Mouse (Mus musculus) forebrain, embryonic 13.5 days (tissue): ENCODE results near the gene Riox2. TPM values are rescaled to one million over a fixed set of nuclear protein-coding genes. Genes with fewer than 3 reads are reported as not detected.

Experiments
- ATAC-seq: fragments of 200-750 bp; cut with Nextera tagmentation; 2 replicates; pipeline ENCODE4 v1.8.0; 2017
- H3K27ac ChIP-seq: fragments of 300-500 bp; sonication (generic); 2 replicates; pipeline ENCODE4 v1.5.1; 2015; ENCODE audit warnings: inconsistent platforms, mild to moderate bottlenecking, moderate library complexity
- H3K27me3 ChIP-seq: fragments of 300-500 bp; sonication (generic); 2 replicates; pipeline ENCODE4 v1.6.1; 2015; ENCODE audit warnings: mild to moderate bottlenecking, inconsistent platforms
- H3K36me3 ChIP-seq: fragments of 300-500 bp; sonication (generic); 2 replicates; pipeline ENCODE4 v1.6.1; 2015; ENCODE audit warnings: mild to moderate bottlenecking, inconsistent platforms; ENCODE audit not compliant: poor library complexity, severe bottlenecking
- H3K4me1 ChIP-seq: fragments of 300-500 bp; sonication (generic); 2 replicates; pipeline ENCODE4 v1.6.1; 2015; ENCODE audit warnings: inconsistent platforms
- H3K4me2 ChIP-seq: fragments of 300-500 bp; sonication (generic); 2 replicates; pipeline ENCODE4 v1.6.1; 2015; ENCODE audit warnings: inconsistent platforms, mild to moderate bottlenecking, moderate library complexity
- H3K4me3 ChIP-seq: fragments of 300-500 bp; sonication (generic); 2 replicates; pipeline ENCODE4 v1.5.1; 2015; ENCODE audit warnings: mild to moderate bottlenecking, inconsistent platforms
- H3K9ac ChIP-seq: fragments of 300-500 bp; sonication (generic); 2 replicates; pipeline ENCODE4 v1.6.1; 2015; ENCODE audit warnings: mild to moderate bottlenecking, inconsistent platforms
- H3K9me3 ChIP-seq: fragments of 300-500 bp; sonication (generic); replicated peaks from 2 replicates; pipeline ENCODE4 v1.6.1; 2016; ENCODE audit warnings: inconsistent platforms
- WGBS: fragments of 180-500 bp; shearing (Covaris S2); methylation state at CpG from one replicate; pipeline ENCODE4 v1.1.7; 2015; 5-methylcytosine and 5-hydroxymethylcytosine counted together
- polyA plus RNA-seq: library from polyadenylated mRNA; unstranded; fragments of >200 nt; fragmentation: Nextera tagmentation; extraction: Ambion mirVana; gene quantifications from 2 replicates; pipeline ENCODE4 v1.2.1, GENCODE M21; 2015

Riox2 gene
- polyA plus RNA-seq, 1 experiment from 2014 or later: 15.4 TPM

DNA sequence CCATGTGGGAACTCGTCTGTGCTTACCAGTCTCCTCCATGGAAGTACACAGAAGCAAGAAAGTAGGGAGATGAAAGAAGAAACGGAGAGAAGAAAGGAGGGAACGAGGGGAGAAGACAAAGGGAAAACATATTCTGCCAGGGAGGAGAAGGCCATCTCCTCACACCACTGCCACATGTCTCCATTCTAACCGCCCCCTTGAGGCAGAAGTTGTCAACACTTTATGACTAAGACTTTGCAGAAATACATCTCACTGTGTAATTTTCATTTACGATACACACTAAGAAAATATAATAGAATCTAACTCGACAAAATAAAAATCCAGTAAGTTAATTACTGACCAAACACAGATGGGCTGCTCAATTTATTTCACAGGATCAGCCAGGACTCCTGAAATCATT is 55.4 kb downstream of the Riox2 start:
- Histone ChIP-seq H3K4me1 (no peaks in the 10 kb centered on the region), H3K9ac (no peak overlapping the region), H3K27me3 (no peaks in the 10 kb centered on the region), H3K4me3 (no peak overlapping the region), H3K9me3 (no peaks in the 10 kb centered on the region), H3K27ac (no peak overlapping the region), H3K4me2 (no peak overlapping the region), H3K36me3 (no peaks in the 10 kb centered on the region)
- WGBS: 90% methylated on average over 6 of the region's 6 CpGs
- ATAC-seq: no peak

DNA sequence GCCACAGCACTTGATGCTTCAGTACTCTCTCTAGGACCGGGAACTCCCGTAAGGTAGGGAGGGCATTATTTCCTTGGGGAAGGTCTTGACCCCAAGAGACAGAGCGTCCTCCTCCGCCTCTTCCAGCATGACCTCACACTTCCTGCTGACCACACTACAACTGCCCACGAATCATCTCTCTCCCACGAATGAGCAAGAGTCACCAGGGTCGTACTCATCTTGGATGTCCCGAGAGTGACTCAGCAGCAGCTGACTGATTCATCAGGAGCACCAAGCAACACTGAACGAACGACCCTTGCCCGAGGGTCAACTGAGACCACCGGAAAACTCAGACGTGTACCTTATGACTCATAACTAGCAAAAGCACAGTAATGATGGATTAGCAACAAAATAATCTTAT is 58.0 kb downstream of the Riox2 start:
- WGBS: 91% methylated on average over 13 of the region's 13 CpGs
- Histone ChIP-seq H3K27me3 (no peaks in the 10 kb centered on the region), H3K9me3 (no peaks in the 10 kb centered on the region), H3K27ac (no peak overlapping the region), H3K4me3 (no peak overlapping the region), H3K36me3 (no peaks in the 10 kb centered on the region), H3K4me1 (no peaks in the 10 kb centered on the region), H3K9ac (no peak overlapping the region), H3K4me2 (no peak overlapping the region)
- no peak for ATAC-seq

DNA sequence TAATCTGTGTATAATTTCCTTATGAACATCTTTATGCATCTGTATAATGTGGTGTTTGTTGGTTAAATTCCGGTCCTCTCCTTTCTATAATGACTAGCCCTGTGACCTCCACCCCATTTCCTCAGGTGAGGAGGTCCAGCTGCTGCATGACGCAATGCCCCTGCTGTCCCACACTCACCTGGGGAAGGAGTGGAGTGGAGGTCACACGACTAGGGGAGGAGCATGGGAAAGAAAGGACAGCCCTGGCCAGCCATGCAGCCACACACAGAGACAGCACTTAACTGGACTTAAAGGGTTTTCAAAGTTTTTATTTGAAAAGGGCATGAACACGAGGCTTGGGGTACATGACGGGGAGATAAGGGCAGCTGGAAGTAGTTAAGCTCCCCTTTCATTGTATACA is 59.7 kb downstream of the Riox2 start:
- ATAC-seq: no peak
- WGBS: 81% methylated on average over 5 of the region's 5 CpGs
- Histone ChIP-seq H3K4me2 (no peak overlapping the region), H3K9me3 (no peaks in the 10 kb centered on the region), H3K36me3 (no peaks in the 10 kb centered on the region), H3K4me3 (no peak overlapping the region), H3K9ac (no peak overlapping the region), H3K4me1 (no peaks in the 10 kb centered on the region), H3K27me3 (no peaks in the 10 kb centered on the region), H3K27ac (no peak overlapping the region)

DNA sequence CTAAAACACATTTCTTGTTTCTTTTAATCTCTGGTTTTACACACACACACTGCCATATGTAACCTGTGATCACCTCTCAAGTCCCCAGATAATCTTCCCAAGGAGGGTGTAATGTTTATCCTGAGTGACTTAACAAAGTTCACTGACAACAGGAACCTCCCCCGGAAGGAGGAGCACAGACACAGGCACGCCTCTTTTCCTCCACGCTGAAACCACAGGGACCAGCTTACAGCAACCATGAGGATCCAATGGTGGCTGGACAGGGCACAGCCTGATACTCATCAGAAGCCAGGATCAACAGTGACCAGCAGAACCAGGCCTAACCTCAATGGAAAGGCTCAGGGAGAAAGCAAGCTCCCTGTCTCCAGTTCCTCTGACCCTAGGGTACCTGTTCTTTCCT is 61.0 kb downstream of the Riox2 start:
- Histone ChIP-seq H3K36me3 (no peaks in the 10 kb centered on the region), H3K27ac (no peak overlapping the region), H3K4me2 (no peak overlapping the region), H3K4me3 (no peak overlapping the region), H3K9me3 (no peaks in the 10 kb centered on the region), H3K9ac (no peak overlapping the region), H3K27me3 (no peaks in the 10 kb centered on the region), H3K4me1 (no peaks in the 10 kb centered on the region)
- no peak for ATAC-seq
- WGBS: 39% methylated on average over 3 of the region's 3 CpGs

DNA sequence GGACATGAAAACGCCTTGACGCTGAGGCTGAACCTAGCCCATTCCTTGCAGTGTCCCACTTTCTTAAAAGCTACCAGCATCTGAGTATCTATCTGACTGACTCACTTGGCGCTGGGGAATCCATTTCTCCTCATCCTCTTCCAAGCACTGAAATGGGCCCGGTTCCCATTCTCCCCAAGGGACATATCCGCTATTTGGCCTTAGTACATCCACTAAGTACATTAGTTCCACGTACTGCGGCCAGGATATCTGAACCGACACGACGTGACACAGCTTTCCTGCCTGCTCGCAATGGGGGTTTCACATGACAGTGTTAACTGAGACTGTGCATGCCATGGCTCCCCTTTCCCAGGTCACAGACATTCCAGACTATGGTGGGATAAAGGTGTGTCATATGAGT is 62.8 kb downstream of the Riox2 start:
- Histone ChIP-seq H3K9me3 (no peaks in the 10 kb centered on the region), H3K4me1 (no peaks in the 10 kb centered on the region), H3K36me3 (no peaks in the 10 kb centered on the region), H3K4me2 (no peak overlapping the region), H3K4me3 (no peak overlapping the region), H3K27ac (no peak overlapping the region), H3K9ac (no peak overlapping the region), H3K27me3 (no peaks in the 10 kb centered on the region)
- WGBS: 96% methylated on average over 11 of the region's 11 CpGs
- ATAC-seq: no peak

DNA sequence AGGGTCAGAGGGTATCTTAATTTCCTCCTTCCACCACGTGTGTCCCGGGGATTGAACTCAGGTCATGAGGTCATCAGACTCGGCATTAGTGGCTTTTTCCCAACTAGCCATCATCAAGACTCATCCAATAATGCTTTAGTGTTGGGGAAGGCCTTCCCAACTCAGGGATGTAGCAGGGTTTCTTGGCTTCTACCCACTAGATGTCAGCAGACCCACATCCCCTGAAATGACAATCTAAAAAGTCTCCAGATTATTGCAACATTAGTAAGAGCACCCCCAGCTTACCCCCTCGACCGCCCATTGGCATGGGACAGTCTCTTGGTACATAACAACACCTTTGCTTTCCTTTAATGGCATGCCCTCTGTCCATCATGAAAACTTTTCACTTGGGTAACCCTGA is 64.1 kb downstream of the Riox2 start:
- Histone ChIP-seq H3K9ac (no peak overlapping the region), H3K4me1 (no peaks in the 10 kb centered on the region), H3K36me3 (no peaks in the 10 kb centered on the region), H3K9me3 (no peaks in the 10 kb centered on the region), H3K27ac (no peak overlapping the region), H3K4me3 (no peak overlapping the region), H3K27me3 (no peaks in the 10 kb centered on the region), H3K4me2 (no peak overlapping the region)
- 89% methylated on average over 5 of the region's 5 CpGs for WGBS
- no peak for ATAC-seq

DNA sequence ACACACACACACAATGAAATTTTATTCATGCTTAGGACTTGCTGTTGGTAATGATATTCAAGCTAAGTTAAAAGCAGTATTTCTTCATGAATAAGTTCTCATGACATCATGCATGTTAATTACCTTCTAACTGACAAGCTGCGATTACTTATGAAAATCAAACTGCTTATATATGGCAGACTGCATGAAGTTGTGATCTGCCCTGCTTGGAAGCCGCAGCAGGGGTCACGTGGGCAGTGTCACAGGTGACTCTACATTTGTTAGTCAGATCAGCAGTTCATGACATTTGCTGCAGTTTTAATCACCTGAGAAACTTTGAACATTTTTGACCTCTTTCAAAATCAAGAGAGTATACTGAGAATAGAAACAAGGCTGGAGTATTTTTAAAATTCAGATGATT is 69.4 kb downstream of the Riox2 start:
- H3K27ac ChIP-seq: no peak overlapping the region
- H3K4me3 ChIP-seq: no peak overlapping the region
- H3K4me1 ChIP-seq: no peaks in the 10 kb centered on the region
- H3K9ac ChIP-seq: no peak overlapping the region
- no peaks in the 10 kb centered on the region for H3K36me3 ChIP-seq
- H3K4me2 ChIP-seq: no peak overlapping the region
- no peaks in the 10 kb centered on the region for H3K27me3 ChIP-seq
- WGBS: 79% methylated on average over 3 of the region's 3 CpGs
- no peak; the same call in 1 of the 2 replicates for ATAC-seq
- H3K9me3 ChIP-seq: no peaks in the 10 kb centered on the region

DNA sequence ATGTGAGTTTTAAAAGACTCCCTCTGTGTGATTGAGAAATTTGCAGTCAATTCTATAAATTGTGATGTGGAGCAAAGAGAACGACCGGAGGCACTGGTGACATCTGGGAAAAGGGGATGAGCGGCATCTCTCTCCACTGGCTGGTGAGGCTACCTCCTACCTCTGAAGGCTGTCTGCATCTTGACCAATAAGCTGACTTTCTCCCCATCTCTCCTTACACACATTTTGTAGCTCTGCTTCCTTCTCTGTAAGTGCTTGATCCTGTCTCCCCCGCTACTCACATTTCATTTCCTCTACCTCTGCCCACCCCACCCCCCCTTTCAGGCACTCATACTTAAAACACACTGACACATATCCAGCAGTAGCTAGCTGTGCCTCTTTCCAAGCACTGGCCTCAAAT is 69.8 kb downstream of the Riox2 start:
- no peak for ATAC-seq
- Histone ChIP-seq H3K4me1 (no peaks in the 10 kb centered on the region), H3K27me3 (no peaks in the 10 kb centered on the region), H3K9ac (no peak overlapping the region), H3K4me2 (no peak overlapping the region), H3K4me3 (no peak overlapping the region), H3K36me3 (no peaks in the 10 kb centered on the region), H3K27ac (no peak overlapping the region), H3K9me3 (no peaks in the 10 kb centered on the region)
- 85% methylated on average over 4 of the region's 4 CpGs for WGBS

Other genes with a start within 250 kb of the Riox2 start
- not detected in 2 replicates for gene Olfr201, start 199.1 kb upstream of the Riox2 start, polyA plus RNA-seq
- not detected in 2 replicates for gene Olfr202, start 185.0 kb upstream of the Riox2 start, polyA plus RNA-seq
- gene Olfr203, start 172.9 kb upstream of the Riox2 start, polyA plus RNA-seq: not detected in 2 replicates
- gene Olfr204, start 153.5 kb upstream of the Riox2 start, polyA plus RNA-seq: not detected in 2 replicates
- not detected in 2 replicates for gene Olfr205, start 140.6 kb upstream of the Riox2 start, polyA plus RNA-seq
- gene Olfr206, start 122.5 kb upstream of the Riox2 start, polyA plus RNA-seq: not detected in 2 replicates
- gene Olfr209, start 107.8 kb upstream of the Riox2 start, polyA plus RNA-seq: not detected in 2 replicates
- 0.06 and 0.10 TPM in 2 replicates for gene Gabrr3, start 64.4 kb upstream of the Riox2 start, polyA plus RNA-seq
- 2.3 and 2.6 TPM in 2 replicates for gene Crybg3, start 129.2 kb downstream of the Riox2 start, polyA plus RNA-seq
- 53.5 and 53.8 TPM in 2 replicates for gene Arl6, start 167.6 kb downstream of the Riox2 start, polyA plus RNA-seq